Mouse (Mus musculus): ENCODE measurements at regions not wholly inside any gene's neighbourhood (a gene's known extent, or its start where the extent isn't known, plus 50 kb on each side); places are given as distances from the start of the nearest gene placed in this dataset.
"Not testable (repeated sequence)": the region's sequence is repeated elsewhere in the genome, so short reads cannot be mapped to it uniquely, and the experiment has no call there.

GRCm38 (mm10) chr13:6855199-6856148 lies 206.9 kb upstream of the Pfkp start:
- no peak for DNase-seq (ENCODE audit: low spot score in 2 of 2)

GRCm38 (mm10) chr13:6837446-6837845 lies 188.9 kb upstream of the Pfkp start:
- DNase-seq (ENCODE audit: low spot score in 2 of 2), result no peak

GRCm38 (mm10) chr13:6837075-6837422 lies 188.5 kb upstream of the Pfkp start:
- no peak for DNase-seq (ENCODE audit: low spot score in 2 of 2)

GRCm38 (mm10) chr13:6836351-6837074 lies 187.9 kb upstream of the Pfkp start:
- peak; percentile 3 to 63 for DNase-seq (ENCODE audit: low spot score in 2 of 2)

- no peak for DNase-seq (ENCODE audit: low spot score in 2 of 2)
These were observed 181.3 kb upstream of the Pfkp start for GRCm38 (mm10) chr13:6829882-6830281.

- DNase-seq (ENCODE audit: low spot score in 2 of 2), result no peak
These were observed 180.8 kb upstream of the Pfkp start for GRCm38 (mm10) chr13:6829346-6829745.

GRCm38 (mm10) chr13:6828601-6829330 lies 180.2 kb upstream of the Pfkp start:
- DNase-seq (ENCODE audit: low spot score in 2 of 2), result not testable (repeated sequence)

- DNase-seq (ENCODE audit: low spot score in 2 of 2), result no peak
These were observed 153.9 kb upstream of the Pfkp start for GRCm38 (mm10) chr13:6802243-6803157.

- no peak for DNase-seq (ENCODE audit: low spot score in 2 of 2)
These were observed 119.5 kb upstream of the Pfkp start for GRCm38 (mm10) chr13:6767936-6768588.

GRCm38 (mm10) chr13:6757151-6757550 lies 108.6 kb upstream of the Pfkp start:
- no peak for DNase-seq (ENCODE audit: low spot score in 2 of 2)

- DNase-seq (ENCODE audit: low spot score in 2 of 2), result no peak
These were observed 103.0 kb upstream of the Pfkp start for GRCm38 (mm10) chr13:6751599-6751998.

- DNase-seq (ENCODE audit: low spot score in 2 of 2), result no peak
These were observed 102.6 kb upstream of the Pfkp start for GRCm38 (mm10) chr13:6751149-6751548.

GRCm38 (mm10) chr13:6741916-6742315 lies 93.3 kb upstream of the Pfkp start:
- no peak for DNase-seq (ENCODE audit: low spot score in 2 of 2)

GRCm38 (mm10) chr13:6736984-6737566 lies 88.5 kb upstream of the Pfkp start:
- DNase-seq (ENCODE audit: low spot score in 2 of 2), result no peak

Measured in left cerebral cortex, adult 9 months (tissue).